Mouse (Mus musculus): ENCODE measurements around the gene Nmur1.
A peak's percentile ranks its signal among the peaks of the same experiment; 100 is the strongest.

Gene Nmur1

DNA sequence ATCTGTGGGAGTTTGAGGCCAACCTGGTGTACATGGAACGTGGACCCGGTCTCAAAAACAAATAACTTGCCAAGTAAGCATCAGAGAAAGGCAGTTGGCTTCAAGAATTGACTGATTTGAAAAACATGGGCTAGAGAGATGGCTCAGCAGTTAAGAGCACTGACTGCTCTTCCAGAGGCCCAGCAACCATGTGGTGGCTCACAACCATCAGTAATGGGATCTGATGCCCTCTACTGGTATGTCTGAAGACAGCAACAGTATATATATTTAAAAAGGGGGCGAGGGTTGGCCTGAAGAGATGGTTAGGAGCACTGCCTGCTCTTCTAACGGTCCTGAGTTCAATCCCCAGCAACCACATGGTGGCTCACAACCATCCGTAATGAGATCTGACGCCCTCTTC lies 62.4 kb downstream of the Nmur1 start:
- no peak for ATAC-seq (ENCODE audit: insufficient number of reproducible peaks, low FRiP score, low TSS enrichment)

DNA sequence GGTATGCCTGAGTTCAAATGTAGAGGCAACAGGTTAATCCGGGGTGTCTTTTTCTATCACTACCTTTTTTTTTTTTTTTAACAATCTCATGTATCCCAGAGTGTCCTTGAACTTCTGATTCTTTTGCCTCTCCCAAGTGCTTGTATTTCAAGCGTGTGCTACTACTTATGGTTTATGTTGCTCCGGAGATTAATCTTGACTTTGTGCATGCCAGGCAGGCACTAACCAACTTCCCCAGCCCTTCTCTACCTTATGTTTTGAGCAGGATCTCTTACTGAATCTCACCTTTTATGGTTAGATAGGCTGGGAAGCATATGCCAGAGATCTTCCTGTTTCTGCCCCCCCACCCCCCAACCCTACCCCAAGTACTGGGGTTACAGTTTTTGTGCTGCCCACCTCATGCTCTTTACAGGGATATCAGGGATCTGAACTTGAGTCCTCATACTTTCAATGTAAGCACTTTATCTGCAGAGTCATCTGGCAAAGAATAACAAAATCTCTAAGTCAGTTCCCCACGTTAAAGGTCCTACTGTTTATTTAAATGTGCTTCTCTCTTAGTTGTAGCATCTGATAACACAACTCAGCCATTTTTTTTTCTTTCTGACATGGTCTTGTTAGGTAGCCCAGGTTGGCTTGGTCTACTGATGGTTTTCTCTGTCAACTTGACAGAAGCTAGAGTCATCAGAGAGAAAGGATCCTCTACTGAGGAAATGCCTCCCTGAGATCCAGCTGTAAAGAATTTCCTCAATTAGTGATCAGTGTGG lies 64.0 kb downstream of the Nmur1 start:
- ATAC-seq (ENCODE audit: insufficient number of reproducible peaks, low FRiP score, low TSS enrichment), result no peak

DNA sequence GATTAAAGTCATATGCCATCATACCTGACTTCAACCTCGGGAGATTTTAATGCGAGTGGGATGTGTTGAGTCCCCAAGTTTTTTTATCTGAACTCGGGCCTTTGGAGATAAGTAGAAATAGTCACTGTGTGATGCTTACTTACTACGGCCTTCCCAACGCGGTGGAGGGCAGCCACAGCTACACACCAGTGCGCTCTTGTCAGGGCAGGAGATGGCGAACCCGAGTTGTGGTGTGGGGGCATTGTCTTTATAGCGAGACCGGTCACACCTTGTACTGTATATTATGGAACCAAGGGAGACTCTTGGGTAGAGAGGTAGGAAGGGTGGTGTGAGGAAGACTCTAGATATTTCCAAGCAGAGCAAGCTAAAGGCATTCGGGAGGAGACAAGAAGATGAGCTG lies 65.6 kb downstream of the Nmur1 start:
- no peak for ATAC-seq (ENCODE audit: insufficient number of reproducible peaks, low FRiP score, low TSS enrichment)

DNA sequence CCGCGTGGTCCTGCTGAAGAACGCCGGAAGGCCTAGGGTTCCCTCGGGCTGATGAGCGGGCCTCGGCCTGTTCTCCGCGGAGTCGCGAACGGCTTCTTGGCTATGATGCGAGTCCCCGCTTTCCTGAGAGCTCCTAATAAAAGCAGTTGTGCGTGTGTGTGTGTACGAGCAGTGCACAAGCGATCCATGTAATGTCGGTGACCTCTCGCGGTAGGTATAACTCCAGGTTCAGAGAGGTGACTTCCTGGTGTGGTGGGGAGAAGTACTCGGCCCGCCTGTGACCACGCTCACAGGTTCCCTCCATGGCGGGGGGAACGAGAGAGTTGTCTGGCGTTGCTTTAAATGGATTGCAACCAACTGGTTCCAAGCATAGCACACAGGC lies 66.2 kb downstream of the Nmur1 start:
- ATAC-seq (ENCODE audit: insufficient number of reproducible peaks, low FRiP score, low TSS enrichment), result peak; percentile 9; the same call in 1 of the 2 replicates

DNA sequence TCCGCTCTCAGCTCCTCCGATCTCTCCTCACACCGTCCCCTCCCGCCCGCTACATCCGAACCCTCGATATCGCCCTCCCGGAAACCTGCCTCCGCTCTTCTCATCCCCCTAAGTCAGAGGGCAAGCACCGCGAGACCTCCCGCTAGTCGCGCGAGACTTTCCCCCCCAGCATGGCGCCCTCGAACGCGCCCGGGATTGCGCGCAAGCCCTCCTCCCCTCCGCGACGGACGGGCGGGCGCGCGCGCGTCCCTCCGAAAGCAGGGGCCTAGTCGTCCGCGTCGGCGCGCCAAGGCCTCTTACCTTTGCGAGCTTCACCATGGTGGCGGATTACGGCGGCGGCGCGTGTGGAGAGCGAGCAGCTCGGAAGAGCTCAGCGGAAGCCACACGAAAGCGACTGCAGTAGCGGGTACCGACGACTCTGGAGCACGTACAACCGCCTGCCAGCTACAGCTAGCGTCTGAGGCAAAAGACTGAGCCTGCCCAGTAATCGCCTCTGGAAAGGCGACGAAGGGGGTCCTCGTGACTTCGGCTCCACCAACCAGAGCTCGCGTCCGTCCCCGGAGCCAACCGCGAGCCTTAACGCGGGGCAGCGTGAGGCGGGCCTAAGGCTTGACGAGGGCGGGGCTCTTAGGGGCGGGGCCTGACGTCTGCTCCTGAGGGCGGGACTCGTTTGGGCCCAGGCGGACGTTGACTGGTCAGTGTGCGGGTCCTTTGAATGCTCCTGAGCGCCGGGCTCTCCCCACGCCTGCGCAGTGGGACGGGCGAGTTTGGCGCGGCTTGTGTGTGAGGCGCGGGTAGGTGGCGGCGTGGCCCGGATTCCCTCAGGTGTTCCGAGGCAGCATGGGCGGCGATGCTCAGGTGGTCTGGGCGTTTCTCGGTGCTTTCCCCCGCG lies 66.9 kb downstream of the Nmur1 start, which contains the start of gene Ncl:
Ncl (minus strand) TSS at position 495 of the 892 bp plus-strand sequence.
- peak; percentile 96 for ATAC-seq (ENCODE audit: insufficient number of reproducible peaks, low FRiP score, low TSS enrichment)

DNA sequence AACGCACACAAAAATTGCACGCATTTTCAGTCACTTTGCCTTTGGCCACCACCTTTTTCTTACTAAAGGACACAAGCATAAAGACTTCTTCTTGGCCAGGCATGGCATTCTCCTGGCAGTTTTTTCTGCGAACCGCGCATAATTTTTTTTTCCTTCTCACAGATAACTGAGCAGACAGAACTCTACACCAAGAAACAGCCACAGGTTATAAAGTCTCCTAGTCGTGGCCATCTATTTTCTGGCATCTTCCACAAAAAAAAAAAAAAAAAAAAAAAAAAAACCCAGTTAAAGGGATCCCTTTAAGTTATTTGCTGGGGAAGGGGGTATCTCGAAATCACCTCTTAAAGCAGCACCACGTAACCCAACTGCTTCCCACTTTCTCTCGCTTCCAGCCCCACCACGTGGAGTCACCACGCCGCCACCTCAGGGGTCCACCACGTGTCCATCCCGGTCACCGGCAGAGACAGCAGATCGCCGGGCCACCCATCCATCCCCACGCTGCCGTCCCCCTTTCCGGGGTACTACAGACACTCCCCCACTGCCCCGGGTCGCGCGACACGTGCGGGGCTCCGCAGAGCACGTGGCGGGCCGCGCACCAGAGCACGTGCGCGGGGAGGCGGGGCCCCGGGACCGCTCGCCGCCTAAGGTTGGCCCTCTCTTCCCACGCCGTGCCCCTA lies 67.7 kb downstream of the Nmur1 start:
- ATAC-seq (ENCODE audit: insufficient number of reproducible peaks, low FRiP score, low TSS enrichment), result no peak; the same call in 1 of the 2 replicates

DNA sequence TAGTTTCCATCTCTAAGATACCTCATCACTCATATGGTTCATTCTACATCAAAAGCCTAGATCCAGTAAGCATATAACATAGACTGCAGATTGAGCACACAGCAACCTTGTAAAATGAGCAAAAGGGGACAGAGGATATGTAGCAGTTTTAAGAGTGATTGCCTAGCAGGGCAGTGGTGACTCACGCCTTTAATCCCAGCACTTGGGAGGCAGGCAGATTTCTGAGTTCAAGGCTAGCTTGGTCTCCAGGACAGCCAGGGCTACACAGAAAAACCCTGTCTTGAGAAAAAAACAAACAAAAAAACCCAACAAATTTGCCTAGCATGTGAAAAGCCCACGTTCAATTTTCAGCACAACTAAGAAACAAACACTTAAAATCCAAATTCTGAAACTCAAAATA lies 71.8 kb downstream of the Nmur1 start:
- no peak for ATAC-seq (ENCODE audit: insufficient number of reproducible peaks, low FRiP score, low TSS enrichment)

DNA sequence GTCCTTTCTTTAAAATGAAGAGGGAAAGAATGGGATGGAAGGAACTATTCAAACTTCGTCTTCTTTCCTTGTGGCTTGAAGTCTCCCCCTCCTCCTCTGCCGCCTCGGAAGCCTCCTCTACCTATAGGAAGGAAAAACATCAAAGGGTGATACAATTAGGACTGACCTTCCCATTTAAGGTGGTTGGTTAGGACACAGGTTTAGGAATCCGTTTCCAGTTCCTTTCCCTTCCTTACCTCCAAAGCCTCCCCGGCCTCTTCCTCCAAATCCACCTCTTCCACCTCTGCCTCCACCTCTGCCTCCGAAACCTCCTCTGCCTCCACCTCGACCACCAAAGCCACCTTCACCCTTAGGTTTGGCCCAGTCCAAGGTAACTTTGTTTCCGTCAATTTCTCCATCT lies 75.5 kb downstream of the Nmur1 start:
- no peak for ATAC-seq (ENCODE audit: insufficient number of reproducible peaks, low FRiP score, low TSS enrichment)

DNA sequence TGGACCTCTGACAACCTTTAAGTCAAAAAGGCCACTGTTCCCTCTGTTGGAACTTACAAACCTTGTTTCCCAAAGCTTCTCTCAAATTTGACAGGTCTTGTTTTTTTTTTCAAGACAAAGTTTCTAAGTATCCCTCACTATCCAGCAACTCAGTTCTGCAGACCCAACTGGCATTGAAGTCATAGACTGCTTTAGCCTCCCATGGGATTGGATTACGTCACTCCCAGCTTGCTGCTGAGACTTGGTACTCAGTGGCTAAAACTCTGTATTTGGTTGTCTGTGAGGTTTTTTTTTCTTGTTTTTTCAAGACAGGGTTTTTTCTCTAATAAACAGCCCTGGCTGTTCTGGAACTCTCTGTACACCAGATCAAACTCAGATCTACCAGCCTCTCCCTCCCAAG lies 76.3 kb downstream of the Nmur1 start:
- no peak for ATAC-seq (ENCODE audit: insufficient number of reproducible peaks, low FRiP score, low TSS enrichment)

DNA sequence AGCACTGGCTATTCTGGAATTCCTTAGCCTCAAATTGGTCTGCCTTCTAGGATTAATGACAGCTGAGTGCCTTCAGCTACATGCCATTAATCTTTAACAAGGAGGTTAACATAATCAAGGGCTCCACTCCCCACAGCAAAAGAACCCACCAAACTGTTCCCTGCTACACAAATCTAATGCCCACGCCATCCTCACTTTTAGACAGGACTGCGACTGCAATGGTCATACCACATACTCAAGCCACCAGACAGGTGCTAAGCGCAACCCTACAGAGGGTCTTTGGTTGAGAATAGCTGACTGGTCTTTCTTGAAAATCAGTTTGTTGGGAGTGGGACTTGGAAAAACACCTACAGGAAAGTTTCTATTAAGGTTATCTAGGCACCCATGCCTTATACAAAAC lies 76.8 kb downstream of the Nmur1 start:
- ATAC-seq (ENCODE audit: insufficient number of reproducible peaks, low FRiP score, low TSS enrichment), result no peak

DNA sequence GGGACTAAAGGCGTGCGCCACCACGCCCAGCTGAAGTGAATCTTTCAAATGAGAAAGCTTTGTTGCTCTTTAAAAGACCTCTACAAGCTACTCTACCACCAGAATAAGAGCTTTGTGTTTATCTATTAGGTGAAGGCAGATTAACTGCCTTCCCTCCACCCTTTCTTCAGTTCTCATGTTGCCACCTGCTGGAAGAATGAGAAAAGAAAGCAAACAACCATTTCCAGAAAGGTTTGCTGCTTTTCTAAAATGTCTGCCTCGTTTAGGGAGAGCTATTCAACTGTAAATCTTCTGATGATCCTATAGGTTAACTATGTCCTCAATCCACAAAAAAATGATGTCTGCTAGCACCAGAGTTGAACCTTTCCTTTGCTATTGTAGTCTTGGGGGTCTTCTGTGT lies 77.2 kb downstream of the Nmur1 start:
- no peak for ATAC-seq (ENCODE audit: insufficient number of reproducible peaks, low FRiP score, low TSS enrichment)

DNA sequence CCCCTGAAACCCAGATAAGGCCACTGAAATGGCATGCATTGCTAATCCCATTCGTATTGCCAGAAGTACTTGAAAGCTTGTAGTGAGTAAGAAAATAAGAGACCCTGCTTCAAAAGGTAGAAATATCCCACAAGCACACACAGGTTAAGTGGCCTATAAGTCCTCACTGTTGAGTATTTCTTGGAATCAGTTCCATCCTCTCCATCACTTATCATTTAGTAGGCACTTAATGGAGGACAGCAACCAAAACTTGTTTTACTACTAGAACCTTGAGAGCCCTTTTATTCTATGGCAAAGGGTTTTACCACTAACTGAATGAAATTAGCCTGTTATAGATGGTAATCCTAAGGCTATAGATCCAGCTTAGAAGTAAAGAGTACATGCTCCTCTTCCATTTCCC lies 77.9 kb downstream of the Nmur1 start:
- no peak for ATAC-seq (ENCODE audit: insufficient number of reproducible peaks, low FRiP score, low TSS enrichment)

DNA sequence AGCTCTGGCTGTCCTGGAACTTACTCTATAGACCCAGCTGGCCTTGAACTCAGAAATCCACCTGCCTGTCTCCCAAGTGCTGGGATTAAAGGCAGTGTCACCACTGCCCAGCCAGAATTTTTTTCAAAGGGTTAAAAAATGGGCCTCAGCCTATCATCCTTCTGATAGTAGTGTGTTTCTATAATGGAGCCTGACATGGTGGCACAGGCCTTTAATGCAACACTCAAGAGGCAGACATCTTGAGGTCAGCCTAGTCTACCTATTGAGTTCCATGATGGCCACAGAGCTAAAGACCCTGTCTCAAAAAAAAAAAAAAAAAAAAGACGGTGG lies 78.3 kb downstream of the Nmur1 start:
- ATAC-seq (ENCODE audit: insufficient number of reproducible peaks, low FRiP score, low TSS enrichment), result no peak

DNA sequence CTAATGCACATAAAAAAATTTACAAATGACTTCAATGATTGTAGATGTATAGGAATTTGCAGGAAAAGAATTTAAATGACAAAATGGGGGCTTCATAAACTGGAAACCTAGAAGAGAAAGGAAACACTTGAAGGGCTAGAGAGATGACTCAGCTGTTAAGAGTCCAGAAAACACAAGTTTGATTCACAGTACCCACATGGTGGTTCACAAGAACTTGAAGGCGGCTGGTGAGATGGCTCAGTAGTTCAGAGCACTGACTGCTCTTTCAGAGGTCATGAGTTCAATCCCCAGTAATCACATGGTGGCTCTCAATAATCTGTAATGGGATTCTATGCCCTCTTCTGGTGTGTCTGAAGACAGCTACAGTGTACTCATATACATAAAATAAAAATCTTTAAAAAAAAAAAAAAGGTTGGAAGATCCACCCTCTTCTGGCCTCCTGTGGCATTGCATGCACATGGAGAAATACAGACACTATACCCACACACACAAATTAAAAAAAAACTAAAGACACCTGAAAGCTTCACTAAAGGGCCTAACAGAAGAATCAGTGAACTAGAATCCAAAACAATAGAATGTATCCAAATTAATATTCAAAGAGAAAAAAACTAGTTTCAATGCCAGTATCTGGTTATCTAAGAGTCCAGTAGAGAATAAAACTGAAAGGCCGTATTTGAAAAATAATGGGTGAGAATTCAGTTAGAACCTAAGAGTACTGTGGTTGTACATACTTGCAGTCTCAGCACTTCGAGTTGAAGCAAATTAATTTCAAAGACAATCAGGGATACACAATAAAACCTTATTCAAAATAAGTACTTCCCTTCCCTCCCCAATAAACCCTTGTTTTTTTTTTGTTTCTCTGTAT lies 78.9 kb downstream of the Nmur1 start:
- ATAC-seq (ENCODE audit: insufficient number of reproducible peaks, low FRiP score, low TSS enrichment), result no peak

DNA sequence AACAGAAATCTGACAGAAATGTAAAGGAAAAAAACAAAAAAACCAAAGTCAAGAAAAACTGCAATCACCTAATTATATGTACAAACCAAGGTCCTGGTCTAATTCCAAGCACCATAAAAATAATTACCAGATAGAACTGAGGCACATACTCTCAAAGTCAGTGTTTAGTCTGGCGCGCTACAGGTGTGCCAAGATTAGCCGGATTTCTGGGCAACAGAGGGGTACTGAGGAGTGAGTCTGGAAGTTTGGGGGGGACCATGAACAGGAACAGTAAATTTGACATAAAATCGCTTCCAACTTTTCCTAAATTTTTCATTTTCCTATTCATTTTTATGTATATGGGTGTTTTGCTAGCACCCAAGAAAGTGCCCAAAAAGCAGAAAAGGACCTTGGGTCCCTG lies 80.1 kb downstream of the Nmur1 start:
- no peak for ATAC-seq (ENCODE audit: insufficient number of reproducible peaks, low FRiP score, low TSS enrichment)

DNA sequence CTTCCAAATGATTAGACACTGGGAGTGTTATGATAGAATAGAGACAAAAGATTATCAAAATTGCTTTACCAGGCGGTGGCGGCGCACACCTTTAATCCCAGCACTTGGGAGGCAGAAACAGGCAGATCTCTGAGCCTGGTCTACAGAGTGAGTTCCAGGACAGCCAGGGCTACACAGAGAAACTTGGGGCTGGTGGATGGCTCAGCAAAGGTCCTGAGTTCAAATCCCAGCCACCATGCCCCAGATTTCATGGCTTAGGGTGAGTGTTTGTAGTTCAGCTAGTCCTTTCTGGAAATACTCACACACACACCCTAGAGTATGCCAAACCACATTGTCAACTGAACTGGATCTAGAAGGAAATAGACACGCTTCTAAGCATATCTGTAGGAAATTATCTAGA lies 81.0 kb downstream of the Nmur1 start:
- ATAC-seq (ENCODE audit: insufficient number of reproducible peaks, low FRiP score, low TSS enrichment), result no peak

DNA sequence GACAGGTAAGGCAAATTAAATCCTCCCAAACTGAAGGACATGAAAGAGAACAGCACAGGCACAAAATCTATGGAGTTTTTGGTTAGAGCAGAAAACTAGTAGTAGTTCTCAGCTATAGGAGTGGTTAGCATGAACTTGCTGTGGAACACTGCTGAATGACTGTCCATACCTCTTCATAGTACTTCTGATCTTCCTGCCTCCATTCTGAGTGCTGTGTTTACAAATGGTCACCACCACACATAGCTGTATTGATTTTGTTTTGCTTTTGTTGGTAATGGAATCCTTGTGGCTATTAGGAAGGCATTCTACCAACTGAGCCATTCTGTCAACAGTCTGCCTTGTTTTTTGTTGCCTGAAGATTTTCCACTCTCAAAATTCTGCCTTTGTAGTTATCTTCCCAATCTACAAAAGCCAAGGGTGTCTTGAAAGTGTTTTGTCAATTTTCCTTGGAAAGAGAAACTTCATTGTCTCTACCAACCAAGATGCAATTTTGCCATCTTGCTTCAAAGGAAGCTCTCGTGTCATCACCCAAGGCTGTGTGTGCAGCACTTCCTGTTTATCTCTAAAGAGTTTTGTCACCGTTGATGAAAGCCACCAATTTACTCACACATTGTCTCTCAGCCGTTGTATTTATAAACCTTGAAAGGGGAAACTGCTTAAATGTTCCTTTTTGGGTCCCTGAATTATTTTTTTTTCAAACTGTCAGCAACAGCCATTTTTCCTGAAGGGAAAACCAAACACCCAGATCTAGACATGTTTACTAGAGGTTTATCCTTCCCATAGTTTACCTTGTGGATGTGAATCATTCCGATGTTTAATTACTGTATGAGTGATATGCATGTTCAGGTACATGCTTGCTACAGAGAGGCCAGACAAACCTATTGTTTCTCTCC lies 81.8 kb downstream of the Nmur1 start:
- no peak for ATAC-seq (ENCODE audit: insufficient number of reproducible peaks, low FRiP score, low TSS enrichment)

DNA sequence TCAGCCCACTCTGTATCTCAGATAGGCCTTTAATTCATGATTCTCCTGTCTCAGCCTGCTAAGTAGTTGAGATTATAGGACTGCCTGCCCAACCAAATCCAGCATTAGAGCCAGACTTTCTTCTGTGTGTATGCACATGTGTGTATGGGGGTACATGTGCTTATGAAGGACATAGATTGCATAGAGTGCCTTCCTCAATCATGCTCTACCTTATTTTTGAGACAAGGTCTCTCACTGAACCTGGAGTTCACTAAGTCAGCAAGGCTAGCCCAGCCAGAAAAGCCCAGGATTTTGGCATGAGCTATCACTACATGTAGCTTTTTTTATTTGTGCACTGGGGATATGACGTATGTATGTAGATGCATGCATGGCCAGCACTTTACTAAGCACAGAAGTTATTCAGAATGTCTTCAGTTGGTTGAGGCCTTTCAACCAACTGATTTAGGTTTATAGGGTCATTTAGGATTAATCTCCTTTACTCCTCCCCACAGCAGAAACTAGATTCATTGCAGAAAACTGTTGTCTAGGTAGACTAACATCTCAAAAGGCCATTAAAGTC lies 82.9 kb downstream of the Nmur1 start:
- no peak for ATAC-seq (ENCODE audit: insufficient number of reproducible peaks, low FRiP score, low TSS enrichment)

DNA sequence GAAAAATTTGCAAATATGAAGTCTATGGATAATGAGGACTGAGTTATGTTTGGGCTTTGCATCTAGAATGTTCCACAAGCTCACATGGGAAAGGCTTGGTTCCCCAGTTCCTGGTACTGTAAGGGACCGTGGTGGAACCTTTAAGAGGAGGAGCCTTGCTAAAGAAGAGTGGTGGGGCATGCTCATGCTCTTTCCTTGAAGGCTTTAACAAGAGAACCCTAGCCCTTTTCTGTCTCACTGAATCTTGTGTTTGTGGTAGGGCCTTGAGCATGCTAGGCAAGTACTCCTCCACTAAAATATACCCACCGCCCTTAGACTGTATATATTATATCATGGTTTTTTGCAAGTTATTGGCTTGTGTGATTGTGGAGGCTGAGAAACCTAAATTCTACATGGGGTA lies 83.7 kb downstream of the Nmur1 start:
- no peak for ATAC-seq (ENCODE audit: insufficient number of reproducible peaks, low FRiP score, low TSS enrichment)
